Mouse (Mus musculus) neural tube, embryonic 15.5 days (tissue): ENCODE data around the gene Ebna1bp2. TPM values are rescaled to one million over a fixed set of nuclear protein-coding genes. Genes with fewer than 3 reads are reported as not detected.

Source experiments
- ATAC-seq: fragments of 200-750 bp; cut with Nextera tagmentation; 2 replicates; pipeline ENCODE4 v1.8.0; 2017; ENCODE audit warnings: mild to moderate bottlenecking, moderate TSS enrichment, moderate library complexity; ENCODE audit not compliant: low FRiP score
- H3K27ac ChIP-seq: fragments of 300-500 bp; sonication (generic); replicated peaks from 2 replicates; pipeline ENCODE4 v1.5.1; 2015; ENCODE audit warnings: mild to moderate bottlenecking, inconsistent platforms
- H3K27me3 ChIP-seq: fragments of 300-500 bp; sonication (generic); replicated peaks from 2 replicates; pipeline ENCODE4 v1.6.1; 2015; ENCODE audit warnings: inconsistent platforms
- H3K36me3 ChIP-seq: fragments of 300-500 bp; sonication (generic); 2 replicates; pipeline ENCODE4 v1.6.1; 2015; ENCODE audit warnings: inconsistent platforms
- H3K4me1 ChIP-seq: fragments of 300-500 bp; sonication (generic); 2 replicates; pipeline ENCODE4 v1.6.1; 2015; ENCODE audit warnings: inconsistent platforms
- H3K4me2 ChIP-seq: fragments of 300-500 bp; sonication (generic); 2 replicates; pipeline ENCODE4 v1.6.1; 2015; ENCODE audit warnings: inconsistent platforms, mild to moderate bottlenecking, moderate library complexity
- H3K4me3 ChIP-seq: fragments of 300-500 bp; sonication (generic); replicated peaks from 2 replicates; pipeline ENCODE4 v1.5.1; 2015; ENCODE audit warnings: mild to moderate bottlenecking, inconsistent platforms
- H3K9ac ChIP-seq: fragments of 300-500 bp; sonication (generic); replicated peaks from 2 replicates; pipeline ENCODE4 v1.6.1; 2015; ENCODE audit warnings: mild to moderate bottlenecking, inconsistent platforms
- H3K9me3 ChIP-seq: fragments of 300-500 bp; sonication (generic); replicated peaks from 2 replicates; pipeline ENCODE4 v1.6.1; 2016; ENCODE audit warnings: inconsistent platforms
- WGBS: fragments of 180-500 bp; shearing (Covaris S2); methylation state at CpG from one replicate; pipeline ENCODE4 v1.1.7; 2015; ENCODE audit warnings: mixed read lengths; 5-methylcytosine and 5-hydroxymethylcytosine counted together
- polyA plus RNA-seq: library from polyadenylated mRNA; unstranded; fragments of >200 nt; fragmentation: Nextera tagmentation; extraction: Ambion mirVana; gene quantifications from 2 replicates; pipeline ENCODE4 v1.2.1, GENCODE M21; 2015

The Ebna1bp2 gene
- polyA plus RNA-seq, 1 experiment from 2014 or later, result 84.7 TPM

GRCm38 (mm10) chr4:118615412-118615811 lies 5.2 kb upstream of the Ebna1bp2 start:
- no peak overlapping the region for H3K9ac ChIP-seq
- no peaks in the 10 kb centered on the region for H3K4me1 ChIP-seq
- H3K36me3 ChIP-seq, result no peaks in the 10 kb centered on the region
- no peak overlapping the region for H3K4me3 ChIP-seq
- H3K27ac ChIP-seq, result no peak overlapping the region
- no peaks in the 10 kb centered on the region for H3K27me3 ChIP-seq
- WGBS, result 86% methylated on average over 11 of the region's 11 CpGs
- ATAC-seq, result no peak
- no peaks in the 10 kb centered on the region for H3K9me3 ChIP-seq
- H3K4me2 ChIP-seq, result no peak overlapping the region

- Histone ChIP-seq H3K27me3 (no peaks in the 10 kb centered on the region), H3K4me1 (peaks cover 13% of the 10 kb centered on the region), H3K4me2 (peak overlapping the region; percentile 96), H3K9me3 (no peaks in the 10 kb centered on the region), H3K4me3 (peak overlapping the region; percentile 84), H3K9ac (peak overlapping the region; percentile 72), H3K27ac (peak overlapping the region; percentile 61), H3K36me3 (peaks cover 30% of the 10 kb centered on the region)
- peak; percentile 63 for ATAC-seq
- WGBS, result under 1% methylated on average over 23 of the region's 23 CpGs
These were observed 345 bp downstream of the Ebna1bp2 start for GRCm38 (mm10) chr4:118620967-118621320.

GRCm38 (mm10) chr4:118621781-118622180 lies 1.2 kb downstream of the Ebna1bp2 start:
- Histone ChIP-seq H3K4me3 (peak overlapping the region; percentile 84), H3K4me1 (peaks cover 13% of the 10 kb centered on the region), H3K4me2 (peak overlapping the region; percentile 96), H3K9me3 (no peaks in the 10 kb centered on the region), H3K36me3 (peaks cover 39% of the 10 kb centered on the region), H3K9ac (no peak overlapping the region), H3K27ac (no peak overlapping the region), H3K27me3 (no peaks in the 10 kb centered on the region)
- WGBS, result 93% methylated on average over 9 of the region's 9 CpGs
- no peak for ATAC-seq

GRCm38 (mm10) chr4:118630261-118630660 lies 9.7 kb downstream of the Ebna1bp2 start:
- no peak overlapping the region for H3K4me2 ChIP-seq
- H3K36me3 ChIP-seq, result peaks cover 60% of the 10 kb centered on the region
- ATAC-seq, result no peak
- H3K9me3 ChIP-seq, result no peaks in the 10 kb centered on the region
- H3K9ac ChIP-seq, result no peak overlapping the region
- WGBS, result 79% methylated on average over 5 of the region's 5 CpGs
- no peak overlapping the region for H3K4me3 ChIP-seq
- H3K4me1 ChIP-seq, result no peaks in the 10 kb centered on the region
- H3K27ac ChIP-seq, result no peak overlapping the region
- H3K27me3 ChIP-seq, result no peaks in the 10 kb centered on the region

GRCm38 (mm10) chr4:118642346-118643190 lies 22.0 kb downstream of the Ebna1bp2 start:
- H3K9ac ChIP-seq, result no peak overlapping the region
- WGBS, result 36% methylated on average over 20 of the region's 20 CpGs
- H3K27me3 ChIP-seq, result no peaks in the 10 kb centered on the region
- H3K4me1 ChIP-seq, result peaks cover 11% of the 10 kb centered on the region
- ATAC-seq, result peak; percentile 77
- H3K9me3 ChIP-seq, result no peaks in the 10 kb centered on the region
- no peaks in the 10 kb centered on the region for H3K36me3 ChIP-seq
- H3K27ac ChIP-seq, result 0 out of 2 replicates have a peak overlapping the region, but pooled peaks have one; percentile 7
- H3K4me3 ChIP-seq, result no peak overlapping the region
- peak overlapping the region; percentile 22 for H3K4me2 ChIP-seq

GRCm38 (mm10) chr4:118645234-118645633 lies 24.6 kb downstream of the Ebna1bp2 start:
- ATAC-seq, result no peak
- H3K36me3 ChIP-seq, result no peaks in the 10 kb centered on the region
- no peak overlapping the region for H3K4me2 ChIP-seq
- peaks cover 11% of the 10 kb centered on the region for H3K4me1 ChIP-seq
- no peaks in the 10 kb centered on the region for H3K9me3 ChIP-seq
- H3K27ac ChIP-seq, result no peak overlapping the region
- no peaks in the 10 kb centered on the region for H3K27me3 ChIP-seq
- WGBS, result 10% methylated on average over 2 of the region's 2 CpGs
- H3K9ac ChIP-seq, result no peak overlapping the region
- no peak overlapping the region for H3K4me3 ChIP-seq

- Histone ChIP-seq H3K27me3 (no peaks in the 10 kb centered on the region), H3K9ac (no peak within 1 kb of the TSS), H3K4me1 (no peaks in the 10 kb centered on the region), H3K4me2 (no peak within 1 kb of the TSS), H3K9me3 (no peaks in the 10 kb centered on the region), H3K27ac (no peak within 1 kb of the TSS), H3K4me3 (no peak within 1 kb of the TSS), H3K36me3 (no peaks in the 10 kb centered on the region)
- ATAC-seq, result no peak
These were observed 38.1 kb downstream of the Ebna1bp2 start, which contains the start of gene Olfr62 for GRCm38 (mm10) chr4:118658652-118659051. Gene Olfr62 (plus strand): TSS chr4:118658952.

Other genes starting within 250 kb of the Ebna1bp2 start
- gene Szt2, start 211.5 kb upstream of the Ebna1bp2 start, polyA plus RNA-seq, result 7.1 and 8.3 TPM in 2 replicates
- 99.7 and 103 TPM in 2 replicates for gene Med8, start 211.5 kb upstream of the Ebna1bp2 start, polyA plus RNA-seq
- 31.2 and 49.2 TPM in 2 replicates for gene Elovl1, start 192.7 kb upstream of the Ebna1bp2 start, polyA plus RNA-seq
- gene Cdc20, start 183.4 kb upstream of the Ebna1bp2 start, polyA plus RNA-seq, result 23.4 and 79.0 TPM in 2 replicates
- gene Mpl, start 163.3 kb upstream of the Ebna1bp2 start, polyA plus RNA-seq, result 0.12 and 0.43 TPM in 2 replicates
- gene Tie1, start 130.7 kb upstream of the Ebna1bp2 start, polyA plus RNA-seq, result 16.1 and 17.9 TPM in 2 replicates
- gene 2610528J11Rik, start 93.8 kb upstream of the Ebna1bp2 start, polyA plus RNA-seq, result 3.7 TPM in 1 of 2 replicates, not detected in the other
- 0.20 and 1.8 TPM in 2 replicates for gene Tmem125, start 76.8 kb upstream of the Ebna1bp2 start, polyA plus RNA-seq
- 1.3 and 1.5 TPM in 2 replicates for gene Cfap57, start within 50 bp of the Ebna1bp2 start, polyA plus RNA-seq
- gene Olfr62, start 38.2 kb downstream of the Ebna1bp2 start, polyA plus RNA-seq, result not detected in 2 replicates
- not detected in 2 replicates for gene Olfr1342, start 72.0 kb downstream of the Ebna1bp2 start, polyA plus RNA-seq
- not detected in 2 replicates for gene Olfr1341, start 82.7 kb downstream of the Ebna1bp2 start, polyA plus RNA-seq
- not detected in 2 replicates for gene Olfr1340, start 99.3 kb downstream of the Ebna1bp2 start, polyA plus RNA-seq
- not detected in 2 replicates for gene Olfr1339, start 111.4 kb downstream of the Ebna1bp2 start, polyA plus RNA-seq
- gene Olfr1338, start 137.9 kb downstream of the Ebna1bp2 start, polyA plus RNA-seq, result not detected in 2 replicates
- not detected in 2 replicates for gene Olfr1337, start 161.8 kb downstream of the Ebna1bp2 start, polyA plus RNA-seq
- gene Olfr1335, start 189.1 kb downstream of the Ebna1bp2 start, polyA plus RNA-seq, result not detected in 2 replicates
- not detected in 2 replicates for gene Olfr1333, start 215.5 kb downstream of the Ebna1bp2 start, polyA plus RNA-seq
- not detected in 2 replicates for gene Olfr1331, start 243.8 kb downstream of the Ebna1bp2 start, polyA plus RNA-seq